Mouse (Mus musculus) kidney, postnatal 36 days (tissue): ENCODE measurements around the gene Arf4.
"Not testable (repeated sequence)": the region's sequence is repeated elsewhere in the genome, so short reads cannot be mapped to it uniquely, and the experiment has no call there.

Experiments
- DNase-seq, 2 experiments: peaks; one replicate each; pipeline ENCODE4 v3.0.0; 2021 to 2022; ENCODE audit warnings: mixed read lengths in 2 of 2

Arf4 gene

DNA sequence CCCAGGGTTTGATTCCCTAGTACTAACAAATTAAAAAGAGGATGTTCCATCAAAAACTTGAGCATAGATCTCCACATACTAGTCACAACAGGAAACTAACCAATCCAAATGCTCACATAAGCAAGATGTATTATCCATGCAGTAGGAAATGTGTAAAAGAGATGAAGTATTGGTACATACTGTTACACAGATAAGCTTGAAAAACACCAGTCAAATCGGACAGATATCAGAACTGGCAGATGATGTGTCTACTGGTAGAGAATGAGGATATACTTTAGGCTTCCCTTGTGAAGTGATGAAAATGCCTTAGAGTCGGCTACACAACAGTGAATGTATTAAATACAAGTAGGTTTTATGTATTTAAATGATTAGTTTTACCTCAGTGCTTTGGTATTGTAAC, 24.6 kb downstream of the Arf4 start:
- DNase-seq: no peak

DNA sequence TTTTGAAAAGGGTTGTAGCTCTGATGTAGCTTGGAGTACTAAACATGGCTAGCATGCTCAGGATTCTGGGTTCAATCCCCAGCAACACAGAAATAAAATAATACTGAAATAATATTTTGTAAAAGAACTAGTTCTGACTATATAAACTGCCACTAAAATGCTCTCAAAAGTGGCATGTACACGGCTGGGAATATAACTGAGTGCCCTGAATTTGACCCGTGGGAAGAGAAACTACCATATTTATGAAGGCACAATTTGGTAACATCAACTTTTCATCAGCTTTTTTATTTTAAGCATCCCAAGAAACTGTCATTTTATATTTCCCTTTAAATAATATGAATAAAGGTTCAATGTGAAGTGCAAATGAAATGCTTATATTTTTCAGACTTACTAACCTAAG, 26.0 kb downstream of the Arf4 start:
- no peak for DNase-seq

DNA sequence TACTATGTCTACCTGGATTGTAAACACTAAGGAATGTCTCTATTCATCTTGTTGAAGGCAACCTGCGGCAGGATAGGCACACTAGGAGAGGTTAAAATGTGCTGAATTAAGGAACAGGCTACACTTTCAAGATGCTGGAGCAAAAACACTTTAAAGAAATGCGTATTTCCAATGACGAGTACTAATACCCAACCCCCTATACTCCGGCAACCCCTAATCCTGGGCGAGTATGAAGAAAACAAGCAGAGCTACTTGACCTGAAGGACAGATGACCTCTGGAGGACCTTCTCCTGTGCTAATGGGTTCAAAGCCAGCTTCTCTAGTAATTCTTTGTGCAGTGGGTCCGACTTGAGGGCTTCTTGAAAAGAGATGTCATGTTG, 30.1 kb downstream of the Arf4 start:
- no peak for DNase-seq

DNA sequence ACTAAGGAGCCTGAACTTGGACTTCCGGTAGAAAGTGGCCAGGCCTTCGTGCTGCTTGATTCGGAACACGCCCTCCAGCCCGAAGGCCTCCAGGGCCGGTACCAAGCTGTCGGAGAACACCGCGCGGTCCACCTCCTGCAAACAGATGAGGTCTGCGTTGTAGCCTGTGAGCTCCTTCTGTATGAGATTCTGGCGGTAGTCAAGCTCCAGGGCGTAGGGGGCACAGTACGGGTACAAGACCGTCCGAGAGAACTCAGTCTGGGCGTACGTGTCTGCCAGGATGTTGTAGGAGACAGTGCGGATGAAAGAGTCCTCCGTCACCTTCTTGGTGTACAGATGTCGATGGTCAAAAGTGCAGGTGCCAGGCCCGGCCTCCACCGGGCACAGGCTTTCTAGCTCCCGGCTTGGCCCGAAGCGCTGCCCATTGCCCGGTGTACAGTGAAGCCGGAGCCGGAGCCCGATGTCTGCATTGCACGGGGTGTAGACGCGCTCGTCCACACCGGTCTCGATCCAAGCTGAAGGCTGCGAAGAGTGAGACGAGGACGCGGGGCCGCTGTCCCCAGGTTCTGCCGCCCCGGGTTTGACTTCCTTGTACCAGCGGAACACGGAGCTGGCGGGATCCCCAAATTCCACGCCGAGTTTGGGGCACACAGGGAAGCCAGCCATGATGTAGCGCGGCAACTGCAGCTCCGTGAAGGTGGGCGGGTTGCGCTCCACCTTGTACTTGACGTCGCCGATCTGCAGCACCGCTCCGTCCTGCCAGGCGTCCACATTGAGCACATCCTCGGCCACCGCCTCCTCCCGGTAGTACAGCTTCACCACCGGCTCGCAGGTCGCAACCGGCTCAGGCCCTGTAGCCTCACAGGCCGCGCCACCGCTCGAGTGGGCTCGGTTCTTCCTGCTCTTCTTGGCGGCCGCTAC, 30.8 kb downstream of the Arf4 start:
- peak; percentile 17 to 56 for DNase-seq

DNA sequence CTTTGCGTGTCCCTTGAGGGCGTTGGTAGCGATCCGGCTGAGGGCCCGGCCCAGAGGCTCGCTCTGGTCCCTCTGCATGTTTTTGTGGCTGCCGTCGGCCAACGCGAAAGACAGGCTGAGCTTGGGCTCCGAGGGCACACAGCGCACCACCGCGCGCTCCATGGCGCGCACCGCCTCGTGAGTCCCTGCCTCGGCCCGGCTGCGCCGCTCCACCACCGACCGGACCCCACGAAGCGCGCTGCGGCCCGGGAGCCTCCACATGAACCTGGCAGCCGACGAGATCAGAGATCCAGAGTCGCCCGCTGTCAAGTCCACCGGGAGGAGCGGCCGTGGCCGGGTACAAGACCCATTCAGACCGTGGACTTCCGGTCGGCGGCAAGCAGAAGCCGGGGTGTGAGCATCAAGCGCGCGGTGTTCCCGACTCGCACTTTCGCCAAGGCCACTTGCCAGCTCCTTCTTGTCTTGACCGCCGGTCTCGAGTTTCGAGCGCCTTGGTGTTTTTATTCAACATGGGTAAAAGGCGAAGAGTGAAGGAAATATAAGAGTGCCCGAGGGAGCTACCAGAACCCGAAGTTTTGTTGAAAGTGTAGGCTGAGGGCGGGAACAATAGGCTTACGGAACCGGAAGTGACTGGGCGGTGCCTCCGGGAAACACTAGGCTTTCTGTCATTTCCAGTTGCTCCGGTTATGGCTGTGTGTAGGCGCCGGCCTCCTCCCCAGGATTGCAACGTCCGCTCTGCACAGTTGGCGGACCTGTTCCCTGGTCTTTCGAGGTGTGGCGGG, 31.6 kb downstream of the Arf4 start, which contains the start of gene Pde12:
Pde12 (minus strand) TSS at position 592 of the 782 bp plus-strand sequence.
- DNase-seq: peak; percentile 92

DNA sequence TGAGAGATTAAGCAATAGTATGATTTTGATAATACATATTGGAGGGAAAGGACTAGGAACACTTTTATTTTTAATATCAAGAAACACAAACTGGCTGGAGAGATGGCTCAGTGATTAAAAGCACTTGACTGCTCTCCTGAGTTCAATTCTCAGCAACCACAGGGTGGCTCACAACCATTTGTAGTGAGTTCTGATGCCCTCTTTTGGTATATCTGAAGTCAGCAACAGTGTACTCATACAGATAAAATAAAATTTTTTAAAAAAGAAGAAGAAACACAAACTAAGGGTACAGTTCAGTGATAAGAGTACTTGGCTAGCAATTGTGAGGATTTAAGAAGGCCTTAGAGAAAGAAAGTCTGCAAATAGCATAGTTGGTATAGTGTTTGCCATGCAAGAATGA, 33.1 kb downstream of the Arf4 start:
- no peak for DNase-seq

DNA sequence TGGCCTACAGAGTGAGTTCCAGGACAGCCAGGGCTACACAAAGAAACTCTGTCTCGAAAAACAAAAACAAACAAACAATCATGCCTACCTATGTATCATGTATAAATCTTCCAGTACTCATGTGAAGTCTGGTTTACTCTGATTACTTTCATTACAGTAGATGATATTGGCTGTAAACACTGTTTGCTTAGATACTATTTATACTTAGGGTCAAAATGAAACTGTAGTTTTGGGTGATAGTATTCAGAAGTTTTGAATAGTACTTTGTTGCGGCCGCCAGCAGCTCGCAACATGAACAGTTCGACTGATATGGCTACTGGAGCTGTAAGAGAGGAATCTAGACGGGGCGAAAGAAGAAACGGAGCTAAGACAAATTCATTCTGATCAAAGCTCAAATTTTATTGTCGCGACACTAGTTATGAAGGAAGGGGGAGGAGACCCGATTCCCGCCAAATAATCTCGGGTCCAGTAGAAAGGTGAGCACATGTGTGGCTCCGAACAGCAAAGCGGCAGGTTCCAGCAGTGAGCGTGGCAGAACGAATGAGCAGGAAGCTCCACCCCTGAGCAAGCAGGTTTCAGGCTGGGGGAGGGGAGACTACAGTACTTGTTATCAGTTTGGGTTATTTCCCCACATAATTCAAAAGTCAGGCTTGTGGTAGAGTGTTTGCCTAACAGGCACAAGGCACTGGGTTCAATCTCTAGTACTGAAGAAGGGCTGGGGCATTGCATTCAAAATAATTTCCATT, 34.2 kb downstream of the Arf4 start:
- DNase-seq: not testable (repeated sequence)

DNA sequence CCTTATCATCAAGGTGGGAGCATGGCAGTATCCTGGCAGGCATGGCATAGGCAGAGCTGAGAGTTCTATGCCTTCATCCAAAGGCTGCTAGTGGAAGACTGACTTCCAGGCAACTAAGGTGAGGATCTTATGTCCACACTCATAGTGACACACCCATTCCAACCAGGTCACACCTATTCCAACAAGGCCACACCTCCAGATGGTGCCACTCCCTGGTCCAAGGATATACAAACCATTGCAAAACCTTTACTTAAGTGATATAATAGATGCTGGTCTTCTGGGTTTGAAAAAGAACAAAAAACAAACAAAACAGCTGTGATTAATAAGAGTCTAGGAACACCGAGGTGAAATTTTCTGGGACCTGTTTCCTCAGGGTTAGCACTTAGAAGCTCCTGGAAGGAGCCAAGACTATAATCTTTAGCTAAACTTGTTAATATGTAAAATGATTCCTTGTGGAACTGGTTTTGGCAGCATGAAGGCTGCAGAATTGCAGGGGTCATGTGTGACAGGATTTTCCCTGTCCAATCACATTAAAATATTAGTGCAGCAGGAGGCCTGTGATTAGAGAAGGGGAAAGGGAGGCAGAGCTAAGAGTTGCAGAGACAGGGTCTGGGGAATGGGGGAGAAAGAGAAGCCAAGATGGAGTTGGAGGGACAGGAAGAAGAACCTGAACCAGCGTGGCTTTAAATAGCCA, 36.7 kb downstream of the Arf4 start:
- DNase-seq: peak; percentile 19 to 50

DNA sequence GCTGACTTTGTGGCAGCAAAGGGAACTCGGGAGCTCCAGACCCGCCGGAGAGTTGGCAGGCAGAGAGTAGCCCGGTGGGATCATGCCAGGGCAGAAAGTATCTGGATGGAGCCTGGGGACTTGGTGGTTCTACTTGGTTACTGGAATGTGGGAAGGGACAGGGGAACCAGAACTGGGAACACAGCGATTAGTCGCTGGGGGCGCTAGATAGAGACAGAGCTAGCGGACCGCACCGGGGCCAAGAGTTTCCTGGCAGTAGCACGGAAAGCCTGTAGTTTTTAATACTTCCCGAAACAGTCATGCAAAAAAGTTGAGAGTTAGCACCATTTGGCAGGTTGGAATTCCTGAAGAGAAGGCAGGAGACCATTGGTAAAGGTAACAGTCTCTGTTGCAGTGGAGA, 37.5 kb downstream of the Arf4 start:
- peak; percentile 64 to 80 for DNase-seq

DNA sequence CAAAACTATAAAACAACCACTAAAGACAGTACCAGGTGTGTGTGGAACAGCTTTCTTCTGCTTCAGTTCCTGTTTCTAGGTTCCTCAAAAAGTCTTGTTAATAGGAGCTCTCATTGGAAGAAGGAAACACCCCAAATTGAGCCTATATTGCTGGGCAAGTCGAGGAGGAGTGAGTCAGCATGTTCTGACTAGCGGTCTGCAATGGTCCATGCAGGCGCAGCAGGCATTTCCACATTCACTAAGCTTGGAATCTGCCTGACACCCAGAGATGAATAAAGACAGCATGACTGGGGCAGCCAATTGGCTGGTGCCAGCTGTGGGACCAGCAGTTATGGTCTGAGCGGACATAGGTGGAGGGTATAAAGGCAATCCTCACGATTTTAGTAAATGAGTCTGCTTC, 37.9 kb downstream of the Arf4 start:
- no peak for DNase-seq

DNA sequence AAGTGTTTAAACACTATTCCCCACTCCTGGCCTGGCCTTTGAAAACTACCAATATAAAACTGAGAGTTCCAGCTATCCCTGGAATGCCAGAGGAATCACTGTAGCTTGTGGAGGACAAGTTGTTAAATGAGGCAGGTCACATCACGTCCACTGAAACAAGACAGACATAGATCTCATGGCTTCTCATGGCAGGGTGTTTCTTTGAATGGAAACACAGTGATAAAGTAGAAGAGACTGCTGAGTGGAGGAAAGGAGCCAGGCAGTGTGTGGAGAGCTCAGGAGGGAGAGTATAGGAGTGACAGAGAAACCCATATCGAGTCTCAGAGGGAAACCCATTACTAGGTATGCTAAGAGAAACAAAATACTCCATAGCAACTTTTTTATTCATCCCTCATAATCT, 52.9 kb downstream of the Arf4 start:
- no peak for DNase-seq

DNA sequence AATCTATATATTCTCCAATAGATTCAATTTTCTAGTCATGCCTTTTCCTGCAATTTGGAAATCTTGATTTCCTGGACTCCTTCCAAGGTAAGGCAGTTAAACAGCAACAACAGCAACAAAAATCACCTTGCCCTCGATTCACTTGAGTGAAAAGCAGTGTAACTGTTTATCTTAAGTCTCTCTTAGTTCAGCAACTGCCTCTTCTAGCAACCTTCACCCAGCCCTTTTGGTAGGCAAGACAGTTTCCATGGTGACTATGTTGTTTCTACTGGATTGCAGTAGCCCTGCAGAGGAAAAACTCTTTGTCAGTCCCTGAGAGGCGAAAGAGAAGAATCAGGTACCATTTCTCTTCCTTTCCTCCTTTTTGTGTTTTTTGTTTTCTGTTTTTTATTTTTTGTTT, 53.5 kb downstream of the Arf4 start:
- peak; percentile 14 to 64 for DNase-seq

DNA sequence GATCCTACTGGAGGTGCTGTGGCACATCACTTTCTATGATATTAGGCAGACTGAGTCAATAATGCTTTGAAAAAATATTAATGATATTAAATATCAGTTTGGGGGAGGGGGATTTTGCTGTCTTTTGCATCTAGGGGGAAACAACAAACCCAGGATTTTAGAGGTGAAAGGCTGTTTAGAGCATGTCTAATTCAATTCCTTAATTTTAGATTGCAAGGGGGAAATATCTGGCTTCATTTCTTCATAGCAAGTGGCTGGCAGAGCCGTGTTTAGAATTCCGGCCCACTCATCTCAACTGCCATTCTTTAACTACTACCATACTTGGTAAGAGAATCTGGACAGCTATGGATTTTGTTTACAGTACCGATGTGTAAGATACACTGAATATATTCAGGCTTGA, 55.1 kb downstream of the Arf4 start, which contains the start of gene Dnah12:
Dnah12 (plus strand) TSS at position 301 of the 400 bp plus-strand sequence.
- DNase-seq: no peak

DNA sequence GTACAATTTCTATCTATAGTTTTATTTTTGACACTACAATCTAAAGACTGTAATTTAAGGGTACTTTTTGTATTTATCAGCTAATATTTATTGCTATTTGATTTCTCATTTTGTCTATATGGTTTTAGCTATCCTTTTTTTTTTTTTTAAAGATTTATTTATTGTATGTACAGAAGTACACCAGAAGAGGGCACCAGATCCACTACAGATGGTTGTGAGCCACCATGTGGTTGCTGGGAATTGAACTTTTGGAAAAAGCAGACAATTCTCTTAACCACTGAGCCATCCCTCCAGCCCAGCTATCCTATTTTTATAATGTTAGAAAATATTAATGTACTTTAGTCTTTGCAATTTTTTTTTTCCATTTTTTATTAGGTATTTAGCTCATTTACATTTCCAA, 60.0 kb downstream of the Arf4 start:
- DNase-seq: no peak

DNA sequence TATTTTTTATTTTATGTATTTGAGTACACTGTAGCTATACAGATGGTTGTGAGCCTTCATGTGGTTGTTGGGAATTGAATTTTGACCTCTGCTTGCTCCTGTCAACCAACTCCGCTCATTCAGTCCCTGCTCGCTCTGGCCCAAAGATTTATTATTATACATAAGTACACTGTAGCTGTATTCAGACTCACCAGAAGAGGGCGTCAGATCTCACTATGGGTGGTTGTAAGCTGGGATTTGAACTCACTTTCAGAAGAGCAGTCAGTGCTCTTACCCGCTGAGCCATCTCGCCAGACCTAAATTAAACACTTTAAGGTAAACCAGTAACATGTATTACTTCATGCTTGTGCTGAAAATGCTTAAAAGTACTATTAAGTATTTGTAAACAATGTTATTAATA, 67.4 kb downstream of the Arf4 start:
- DNase-seq: peak in 1 of 2 experiments; percentile 4
